Mouse (Mus musculus) kidney, adult 2 months (tissue): ENCODE data around the gene Ces4a.
"Not testable (repeated sequence)": the region's sequence is repeated elsewhere in the genome, so short reads cannot be mapped to it uniquely, and the experiment has no call there.

Source experiments
- CTCF ChIP-seq: fragments of 200-500 bp; conservative IDR thresholded peaks from 2 replicates; pipeline ENCODE4 v1.5.1; 2011; ENCODE audit warnings: low read depth, mild to moderate bottlenecking, control low read depth, low read length, moderate library complexity, mixed read lengths; ENCODE audit not compliant: insufficient read depth, insufficient read length
- POLR2A ChIP-seq: fragments of 200-500 bp; IDR thresholded peaks from one replicate; pipeline ENCODE4 v1.6.1; 2011; ENCODE audit warnings: low read depth, low read length, control low read depth

- not testable (repeated sequence) for TF ChIP-seq POLR2A, CTCF
Observed at GRCm38 (mm10) chr8:105175287-105175686, 43.7 kb downstream of the Ces4a start.
